Comparison of ENCODE assay signal across 11 mouse cellular contexts in genomic region chr10:71195501-71195900, GRCm38 (mm10). TPM values are rescaled to one million over a fixed set of nuclear protein-coding genes. Genes with fewer than 3 reads are reported as not detected.
DNase-seq lines count a peak whose midpoint lies in the region; ATAC-seq and TF ChIP-seq lines count a peak whose summit lies in the region.
"Had no signal": no experiment of that assay in that cellular context is flagged by ENCODE, and none has a peak within 500 bp of the region (broad histone marks: within the 10 kb centered on the region; RNA-seq: fewer than 3 reads in every experiment).

No protein-coding gene starts in this region.

- H3K4me1 ChIP-seq in kidney, adult 2 months (ENCODE audit: control insufficient read depth, insufficient read depth, low read length): peaks cover 3% of the 10 kb centered on the region; the same call in 1 of the 2 replicates
- H3K4me1 ChIP-seq in kidney, embryonic 15.5 days: peaks cover 34% of the 10 kb centered on the region
- no peaks in the 10 kb centered on the region for H3K4me1 ChIP-seq in embryonic facial prominence, embryonic 12.5 days
- H3K4me1 ChIP-seq in heart, embryonic 11.5 days (ENCODE audit: control insufficient read depth, insufficient read depth, low read length): peaks cover 13% of the 10 kb centered on the region
- H3K4me1 ChIP-seq in lung, embryonic 16.5 days (replicated peaks; ENCODE audit: control insufficient read depth, insufficient read depth, low read length): peaks cover 8% of the 10 kb centered on the region; the same call in 1 of the 2 replicates
- H3K4me1 ChIP-seq in thymus, adult 2 months (replicated peaks; ENCODE audit: control insufficient read depth, insufficient read depth, low read length): no peaks in the 10 kb centered on the region

- peak overlapping the region; percentile 22; the same call in 1 of the 2 replicates for H3K27ac ChIP-seq in kidney, adult 2 months (ENCODE audit: insufficient read depth, low read depth, low read length)
- H3K27ac ChIP-seq in kidney, embryonic 15.5 days: no peak overlapping the region
- no peak overlapping the region for H3K27ac ChIP-seq in embryonic facial prominence, embryonic 12.5 days
- no peak overlapping the region for H3K27ac ChIP-seq in heart, embryonic 11.5 days (ENCODE audit: low read depth, low read length)
- no peak overlapping the region for H3K27ac ChIP-seq in lung, embryonic 16.5 days (ENCODE audit: low read length)
- no peak overlapping the region for H3K27ac ChIP-seq in thymus, adult 2 months (ENCODE audit: control insufficient read depth, insufficient read depth, low read length)
- H3K27ac ChIP-seq: hindbrain, embryonic 15.5 days; liver, embryonic 14.5 days; stomach, embryonic 15.5 days had no signal

- DNase-seq in kidney, adult 2 months: peak; percentile 46
- no peak for DNase-seq in adrenal gland, postnatal 4 days (ENCODE audit: low spot score in 2 of 2)
- DNase-seq in thymus, adult 2 months: no peak
- DNase-seq: cerebellum, adult 2 months had no signal

- H3K27me3 ChIP-seq in kidney, adult 2 months (replicated peaks; ENCODE audit: control insufficient read depth, insufficient read depth, low read length): no peaks in the 10 kb centered on the region
- H3K27me3 ChIP-seq in kidney, embryonic 15.5 days: no peaks in the 10 kb centered on the region
- no peaks in the 10 kb centered on the region for H3K27me3 ChIP-seq in embryonic facial prominence, embryonic 12.5 days
- H3K27me3 ChIP-seq in heart, embryonic 11.5 days (ENCODE audit: control insufficient read depth, insufficient read depth, low read length): no peaks in the 10 kb centered on the region
- no peaks in the 10 kb centered on the region for H3K27me3 ChIP-seq in lung, embryonic 16.5 days (ENCODE audit: control insufficient read depth, insufficient read depth, low read depth, low read length)
- no peaks in the 10 kb centered on the region for H3K27me3 ChIP-seq in thymus, adult 2 months (ENCODE audit: control insufficient read depth, insufficient read depth, low read length)
- H3K27me3 ChIP-seq: hindbrain, embryonic 15.5 days; stomach, embryonic 15.5 days had no signal

- no peak overlapping the region for H3K9ac ChIP-seq in kidney, embryonic 15.5 days
- no peak overlapping the region for H3K9ac ChIP-seq in embryonic facial prominence, embryonic 12.5 days
- no peak overlapping the region for H3K9ac ChIP-seq in heart, embryonic 11.5 days (ENCODE audit: low read depth, low read length)
- no peak overlapping the region for H3K9ac ChIP-seq in lung, embryonic 16.5 days (ENCODE audit: low read length)
- H3K9ac ChIP-seq: hindbrain, embryonic 15.5 days; liver, embryonic 14.5 days; stomach, embryonic 15.5 days had no signal

- TF ChIP-seq CTCF in kidney, adult 2 months (conservative IDR thresholded peaks at IDR 0.05; ENCODE audit: insufficient read depth, insufficient read length, low read depth, low read length): no peak
- no peak for TF ChIP-seq CTCF in thymus, adult 2 months (IDR thresholded peaks at IDR 0.05; ENCODE audit: borderline replicate concordance, control insufficient read depth, extremely low read depth, insufficient read depth, low read length, poor library complexity)

- H3K4me3 ChIP-seq in kidney, adult 2 months (ENCODE audit: insufficient read depth, low read depth, low read length): no peak overlapping the region
- no peak overlapping the region for H3K4me3 ChIP-seq in kidney, embryonic 15.5 days (replicated peaks)
- no peak overlapping the region for H3K4me3 ChIP-seq in embryonic facial prominence, embryonic 12.5 days
- H3K4me3 ChIP-seq in heart, embryonic 11.5 days (ENCODE audit: low read depth, low read length): no peak overlapping the region
- H3K4me3 ChIP-seq in lung, embryonic 16.5 days (ENCODE audit: low read length): no peak overlapping the region
- H3K4me3 ChIP-seq in thymus, adult 2 months (ENCODE audit: control insufficient read depth, insufficient read depth, low read length): no peak overlapping the region
- H3K4me3 ChIP-seq: hindbrain, embryonic 15.5 days; stomach, embryonic 15.5 days had no signal

- 63% methylated on average over 9 of the region's 9 CpGs for WGBS in kidney, adult 2 months
- 51% methylated on average over 9 of the region's 9 CpGs for WGBS in kidney, embryonic 15.5 days
- 49% methylated on average over 9 of the region's 9 CpGs for WGBS in embryonic facial prominence, embryonic 12.5 days
- 44% methylated on average over 9 of the region's 9 CpGs for WGBS in heart, embryonic 11.5 days (ENCODE audit: insufficient replicate concordance)
- 33% methylated on average over 9 of the region's 9 CpGs for WGBS in lung, embryonic 16.5 days
- WGBS in thymus, adult 2 months: 57% methylated on average over 9 of the region's 9 CpGs

- no peaks in the 10 kb centered on the region for H3K9me3 ChIP-seq in kidney, embryonic 15.5 days (replicated peaks)
- H3K9me3 ChIP-seq in embryonic facial prominence, embryonic 12.5 days: no peaks in the 10 kb centered on the region
- no peaks in the 10 kb centered on the region for H3K9me3 ChIP-seq in heart, embryonic 11.5 days (replicated peaks; ENCODE audit: control insufficient read depth, low read length)
- no peaks in the 10 kb centered on the region for H3K9me3 ChIP-seq in lung, embryonic 16.5 days (ENCODE audit: control insufficient read depth, low read length)
- H3K9me3 ChIP-seq: hindbrain, embryonic 15.5 days; stomach, embryonic 15.5 days had no signal

- no peak overlapping the region for H3K4me2 ChIP-seq in kidney, embryonic 15.5 days
- H3K4me2 ChIP-seq in embryonic facial prominence, embryonic 12.5 days (replicated peaks): peak overlapping the region; percentile 8
- peak overlapping the region; percentile 19 for H3K4me2 ChIP-seq in heart, embryonic 11.5 days
- H3K4me2 ChIP-seq in lung, embryonic 16.5 days (ENCODE audit: low read depth, low read length): peak overlapping the region; percentile 25; the same call in 1 of the 2 replicates
- H3K4me2 ChIP-seq: hindbrain, embryonic 15.5 days; stomach, embryonic 15.5 days had no signal

- no peaks in the 10 kb centered on the region for H3K36me3 ChIP-seq in kidney, adult 2 months (ENCODE audit: control insufficient read depth, insufficient read depth, low read length)
- H3K36me3 ChIP-seq in kidney, embryonic 15.5 days: no peaks in the 10 kb centered on the region
- H3K36me3 ChIP-seq in embryonic facial prominence, embryonic 12.5 days: no peaks in the 10 kb centered on the region
- no peaks in the 10 kb centered on the region for H3K36me3 ChIP-seq in heart, embryonic 11.5 days (ENCODE audit: control insufficient read depth, insufficient read depth, low read length)
- no peaks in the 10 kb centered on the region for H3K36me3 ChIP-seq in lung, embryonic 16.5 days (ENCODE audit: control insufficient read depth, insufficient read depth, low read length)
- no peaks in the 10 kb centered on the region for H3K36me3 ChIP-seq in thymus, adult 2 months (ENCODE audit: control insufficient read depth, insufficient read depth, low read length)
- H3K36me3 ChIP-seq: hindbrain, embryonic 15.5 days; stomach, embryonic 15.5 days had no signal

- no peak for TF ChIP-seq POLR2A in kidney, adult 2 months (IDR thresholded peaks at IDR 0.05; ENCODE audit: low read depth, low read length)
- TF ChIP-seq POLR2A in thymus, adult 2 months (IDR thresholded peaks at IDR 0.05; ENCODE audit: control insufficient read depth, extremely low read depth, insufficient read depth, low read length, poor library complexity): no peak

- no peak for ATAC-seq in kidney, embryonic 15.5 days (replicated peaks; ENCODE audit: low FRiP score)
- no peak for ATAC-seq in embryonic facial prominence, embryonic 12.5 days (ENCODE audit: insufficient number of reproducible peaks, insufficient read depth, low FRiP score, low TSS enrichment)
- no peak for ATAC-seq in heart, embryonic 11.5 days (replicated peaks; ENCODE audit: insufficient number of reproducible peaks, low FRiP score, low TSS enrichment)
- peak; percentile 33; the same call in 1 of the 2 replicates for ATAC-seq in lung, embryonic 16.5 days (ENCODE audit: low read depth)

RNA-seq across cellular contexts. Expression of gene Bicc1, which starts 36.0 kb away (rescaled TPM):
- 69.0 and 78.8 TPM in 2 replicates for polyA plus RNA-seq in kidney, adult 2 months (2012; rRNA removed)
- polyA plus RNA-seq in kidney, embryonic 15.5 days (2015; fragmentation: Nextera tagmentation; extraction: Ambion mirVana): 39.4 and 40.3 TPM in 2 replicates
- 22.8 and 24.2 TPM in 2 replicates for polyA plus RNA-seq in embryonic facial prominence, embryonic 12.5 days (2016; fragmentation: Nextera tagmentation; extraction: Ambion mirVana)
- 14.1 and 14.8 TPM in 2 replicates for polyA plus RNA-seq in heart, embryonic 11.5 days (2014; fragmentation: Nextera tagmentation; extraction: Ambion mirVana)
- 18.7 and 19.1 TPM in 2 replicates for polyA plus RNA-seq in lung, embryonic 16.5 days (2015; fragmentation: Nextera tagmentation; extraction: Ambion mirVana)
- total RNA-seq in adrenal gland, postnatal 4 days (2021): 10 to 100 TPM; 33.7 to 53.9 TPM
- 2.7 and 3.2 TPM in 2 replicates for polyA plus RNA-seq in thymus, adult 2 months (2012; rRNA removed)

RNA-seq across cellular contexts. Expression of gene Tfam, which starts 42.6 kb away (rescaled TPM):
- polyA plus RNA-seq in kidney, adult 2 months (2012; rRNA removed): 9.0 and 12.8 TPM in 2 replicates
- polyA plus RNA-seq in kidney, embryonic 15.5 days (2015; fragmentation: Nextera tagmentation; extraction: Ambion mirVana): 82.9 and 87.4 TPM in 2 replicates
- polyA plus RNA-seq in embryonic facial prominence, embryonic 12.5 days (2016; fragmentation: Nextera tagmentation; extraction: Ambion mirVana): 74.9 and 88.8 TPM in 2 replicates
- 62.6 and 67.5 TPM in 2 replicates for polyA plus RNA-seq in heart, embryonic 11.5 days (2014; fragmentation: Nextera tagmentation; extraction: Ambion mirVana)
- polyA plus RNA-seq in lung, embryonic 16.5 days (2015; fragmentation: Nextera tagmentation; extraction: Ambion mirVana): 61.3 and 65.1 TPM in 2 replicates
- total RNA-seq in adrenal gland, postnatal 4 days (2021): 10 to 100 TPM; 70.9 to 77.0 TPM
- 12.4 and 12.6 TPM in 2 replicates for polyA plus RNA-seq in thymus, adult 2 months (2012; rRNA removed)
